Mouse (Mus musculus) embryonic facial prominence, embryonic 11.5 days (tissue): ENCODE data around the gene H2-T24. TPM values are rescaled to one million over a fixed set of nuclear protein-coding genes. Genes with fewer than 3 reads are reported as not detected.

Source experiments
- ATAC-seq: fragments of 200-750 bp; cut with Nextera tagmentation; replicated peaks from 2 replicates; pipeline ENCODE4 v1.8.0; 2017; ENCODE audit warnings: low read depth; ENCODE audit not compliant: insufficient number of reproducible peaks, low FRiP score, low TSS enrichment
- DNase-seq: peaks from one replicate; pipeline ENCODE4 v3.0.0-alpha.2; 2015; ENCODE audit warnings: low spot score
- H3K27ac ChIP-seq: fragments of 300-500 bp; sonication (generic); replicated peaks from 2 replicates; pipeline ENCODE4 v1.5.1; 2014; ENCODE audit warnings: mild to moderate bottlenecking, low read depth, low read length, control low read depth
- H3K27me3 ChIP-seq: fragments of 300-500 bp; sonication (generic); 2 replicates; pipeline ENCODE4 v1.6.1; 2014; ENCODE audit warnings: mild to moderate bottlenecking, low read length, moderate library complexity, mixed read lengths; ENCODE audit not compliant: control insufficient read depth, insufficient read depth
- H3K36me3 ChIP-seq: fragments of 300-500 bp; sonication (generic); replicated peaks from 2 replicates; pipeline ENCODE4 v1.6.1; 2014; ENCODE audit warnings: low read depth, mild to moderate bottlenecking, low read length, moderate library complexity, mixed read lengths; ENCODE audit not compliant: control insufficient read depth, insufficient read depth
- H3K4me1 ChIP-seq: fragments of 300-500 bp; sonication (generic); 2 replicates; pipeline ENCODE4 v1.6.1; 2014; ENCODE audit warnings: low read length, mixed read lengths; ENCODE audit not compliant: control insufficient read depth, insufficient read depth
- H3K4me2 ChIP-seq: fragments of 300-500 bp; sonication (generic); 2 replicates; pipeline ENCODE4 v1.6.1; 2014; ENCODE audit warnings: low read depth, mild to moderate bottlenecking, control low read depth, low read length, moderate library complexity
- H3K4me3 ChIP-seq: fragments of 300-500 bp; sonication (generic); 2 replicates; pipeline ENCODE4 v1.5.1; 2014; ENCODE audit warnings: low read depth, low read length, control low read depth
- H3K9ac ChIP-seq: fragments of 300-500 bp; sonication (generic); replicated peaks from 2 replicates; pipeline ENCODE4 v1.6.1; 2014; ENCODE audit warnings: mild to moderate bottlenecking, control low read depth, low read length
- H3K9me3 ChIP-seq: fragments of 300-500 bp; sonication (generic); replicated peaks from 2 replicates; pipeline ENCODE4 v1.6.1; 2016; ENCODE audit warnings: mild to moderate bottlenecking, low read length, inconsistent platforms, mixed read lengths; ENCODE audit not compliant: control insufficient read depth
- WGBS: fragments of 180-500 bp; shearing (Covaris S2); extraction: QIAGEN DNeasy Blood & Tissue Kit; methylation state at CpG from one replicate; pipeline ENCODE4 v1.1.7; 2014; 5-methylcytosine and 5-hydroxymethylcytosine counted together
- polyA plus RNA-seq: library from polyadenylated mRNA; unstranded; fragments of >200 nt; fragmentation: Nextera tagmentation; extraction: Ambion mirVana; gene quantifications from 2 replicates; pipeline ENCODE4 v1.2.1, GENCODE M21; 2014

Gene H2-T24
- polyA plus RNA-seq, 1 experiment from 2014 or later, result 2.2 TPM

DNA sequence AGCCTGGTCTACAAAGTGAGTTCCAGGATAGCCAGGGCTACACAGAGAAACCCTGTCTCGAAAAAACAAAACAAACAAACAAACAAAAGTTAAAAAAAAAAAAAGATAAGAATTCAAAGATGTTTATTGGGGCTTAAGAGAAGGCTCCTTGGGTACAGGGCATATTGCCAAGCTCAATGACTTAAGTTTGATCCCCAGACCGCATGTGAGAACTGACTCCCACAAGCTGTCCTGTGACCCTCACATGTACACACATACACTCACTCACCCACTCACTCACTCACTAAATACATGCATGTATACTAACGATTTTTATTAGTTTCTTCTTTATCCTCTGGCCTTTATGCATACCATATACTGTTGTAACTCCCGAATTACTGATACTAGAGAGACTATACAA, 20.0 kb downstream of the H2-T24 start:
- ATAC-seq, result no peak
- Histone ChIP-seq H3K4me3 (no peak overlapping the region), H3K27me3 (no peaks in the 10 kb centered on the region), H3K27ac (no peak overlapping the region), H3K4me2 (no peak overlapping the region), H3K9ac (no peak overlapping the region), H3K9me3 (no peaks in the 10 kb centered on the region), H3K4me1 (no peaks in the 10 kb centered on the region; the same call in 1 of the 2 replicates), H3K36me3 (no peaks in the 10 kb centered on the region)
- DNase-seq, result no peak
- WGBS, result 88% methylated on average over 4 of the region's 4 CpGs

DNA sequence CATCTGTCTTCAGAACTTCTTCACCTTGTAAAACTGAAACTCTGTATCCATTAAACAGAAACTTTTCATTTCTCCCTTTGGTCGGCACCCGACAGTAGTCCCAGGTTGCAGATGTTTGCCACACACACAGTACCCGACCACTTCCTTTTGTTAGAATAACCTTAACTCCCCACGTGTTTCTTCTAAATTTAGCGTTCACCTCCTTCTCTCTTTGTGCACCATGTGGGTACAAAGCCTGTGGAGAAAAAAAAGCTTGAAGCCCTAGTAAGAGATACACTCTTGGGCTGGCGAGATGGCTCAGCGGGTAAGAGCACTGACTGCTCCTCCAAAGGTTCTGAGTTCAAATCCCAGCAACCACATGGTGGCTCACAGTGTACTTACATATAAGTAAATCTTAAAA, 21.0 kb downstream of the H2-T24 start:
- Histone ChIP-seq H3K4me2 (no peak overlapping the region), H3K4me1 (no peaks in the 10 kb centered on the region; the same call in 1 of the 2 replicates), H3K4me3 (no peak overlapping the region), H3K9me3 (no peaks in the 10 kb centered on the region), H3K27ac (no peak overlapping the region), H3K36me3 (no peaks in the 10 kb centered on the region), H3K9ac (no peak overlapping the region), H3K27me3 (no peaks in the 10 kb centered on the region)
- ATAC-seq (no peak), DNase-seq (no peak)
- WGBS, result 90% methylated on average over 7 of the region's 7 CpGs

DNA sequence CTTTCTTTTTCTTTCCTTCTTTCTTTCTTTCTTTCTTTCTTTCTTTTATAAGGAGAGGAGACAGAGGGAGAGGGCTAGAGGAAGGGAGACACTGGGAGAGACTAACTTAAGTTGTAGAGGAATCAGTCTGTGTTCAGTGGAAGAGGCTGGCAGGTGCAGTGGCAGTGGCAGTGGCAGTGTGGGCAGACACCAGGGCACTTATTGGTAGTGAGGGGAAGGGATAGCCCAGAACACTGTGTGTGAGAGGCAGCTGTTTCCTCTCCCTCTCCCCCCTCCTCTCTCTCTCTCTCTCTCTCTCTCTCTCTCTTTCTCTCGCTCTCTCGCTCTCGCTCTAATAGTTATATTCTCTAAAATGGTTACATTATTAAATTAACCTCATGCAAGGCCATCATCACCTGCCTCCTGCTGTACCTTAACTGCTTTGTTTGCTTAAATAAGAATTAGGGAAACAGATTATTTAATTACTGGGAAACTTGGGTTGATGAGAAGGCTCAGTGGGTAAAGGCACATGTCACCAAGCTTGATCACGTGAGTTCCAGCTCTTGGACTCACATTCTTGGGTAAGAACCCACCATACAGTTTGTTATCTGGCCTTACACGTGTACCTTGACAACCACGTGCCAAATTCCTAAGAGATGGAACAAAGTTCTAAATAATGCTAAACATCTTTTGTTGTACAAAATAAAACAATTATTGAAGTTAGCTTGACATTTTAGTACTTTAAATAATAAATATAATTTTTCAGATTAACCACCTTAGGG, 21.6 kb downstream of the H2-T24 start:
- H3K27me3 ChIP-seq, result no peaks in the 10 kb centered on the region

DNA sequence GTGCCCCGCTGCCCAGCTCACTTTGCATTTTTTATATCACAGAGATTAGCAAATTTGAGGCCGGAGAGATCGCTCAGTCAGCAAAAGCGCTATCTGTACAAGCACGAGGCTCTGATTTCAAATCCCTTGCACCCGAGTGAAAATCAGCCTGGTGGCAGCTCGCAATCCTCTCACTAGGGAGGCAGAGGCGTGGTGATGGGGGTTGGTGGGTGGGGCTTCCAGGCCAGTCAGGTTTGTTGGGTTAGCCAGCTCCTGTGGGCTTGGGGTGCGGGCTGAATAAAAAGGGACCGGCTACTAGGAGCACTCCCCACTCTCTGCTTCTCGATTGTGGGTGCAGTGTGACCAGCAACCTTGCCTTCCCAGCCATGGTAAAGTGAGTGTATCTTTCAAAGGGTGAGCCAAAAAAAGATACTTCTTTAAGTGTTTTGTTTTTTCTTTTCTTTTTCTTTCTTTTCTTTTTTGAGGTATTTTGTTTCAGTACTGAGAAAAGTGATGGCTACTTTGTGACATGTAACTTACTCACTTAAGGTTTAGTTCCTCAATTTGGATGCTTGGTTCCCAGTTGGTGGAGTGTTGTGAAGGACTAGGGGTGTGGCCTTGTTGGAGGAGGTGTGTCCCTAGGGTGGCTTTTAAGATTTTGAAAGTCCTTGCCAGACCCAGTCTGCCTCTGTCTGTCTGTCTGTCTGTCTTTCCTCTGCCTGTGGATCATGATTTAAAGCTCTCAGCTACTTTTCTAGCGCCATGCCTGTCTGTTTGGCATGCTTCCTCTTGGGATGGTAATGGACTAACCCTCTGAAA, 22.4 kb downstream of the H2-T24 start:
- Histone ChIP-seq H3K4me2 (no peak overlapping the region), H3K27ac (no peak overlapping the region), H3K27me3 (no peaks in the 10 kb centered on the region), H3K36me3 (no peaks in the 10 kb centered on the region), H3K4me1 (no peaks in the 10 kb centered on the region; the same call in 1 of the 2 replicates), H3K9ac (no peak overlapping the region), H3K4me3 (no peak overlapping the region), H3K9me3 (no peaks in the 10 kb centered on the region)
- ATAC-seq, result no peak
- 67% methylated on average over 12 of the region's 12 CpGs for WGBS
- DNase-seq, result no peak

More for the DNA sequence above, 21.6 kb downstream of the H2-T24 start:
- no peak for DNase-seq
- H3K9me3 ChIP-seq, result no peaks in the 10 kb centered on the region
- H3K4me2 ChIP-seq, result no peak overlapping the region
- 90% methylated on average over 6 of the region's 6 CpGs for WGBS
- H3K27ac ChIP-seq, result no peak overlapping the region
- no peaks in the 10 kb centered on the region; the same call in 1 of the 2 replicates for H3K4me1 ChIP-seq
- no peaks in the 10 kb centered on the region for H3K36me3 ChIP-seq
- H3K4me3 ChIP-seq, result no peak overlapping the region
- no peak overlapping the region for H3K9ac ChIP-seq
- no peak for ATAC-seq

DNA sequence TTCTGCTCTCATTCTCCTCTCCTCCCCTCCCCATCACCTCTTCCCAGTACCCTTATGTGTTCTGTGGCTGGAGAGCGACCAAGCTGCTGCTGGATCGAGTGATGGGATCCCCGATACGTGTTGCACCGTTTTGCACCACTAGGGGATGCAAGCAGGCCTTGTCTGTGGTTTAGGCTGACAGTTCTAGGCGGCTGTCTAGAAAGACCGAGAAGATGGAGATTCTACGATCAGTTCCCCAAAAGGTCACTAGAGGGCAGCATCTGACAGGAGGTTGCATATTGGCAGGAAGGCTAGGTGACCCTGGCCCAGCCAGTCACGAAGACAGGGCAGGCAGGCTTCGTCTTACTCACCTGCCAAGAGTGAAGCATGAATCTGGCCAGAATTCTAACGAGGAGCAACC, 23.4 kb downstream of the H2-T24 start:
- Histone ChIP-seq H3K4me3 (no peak overlapping the region), H3K27ac (no peak overlapping the region), H3K36me3 (no peaks in the 10 kb centered on the region), H3K4me1 (no peaks in the 10 kb centered on the region; the same call in 1 of the 2 replicates), H3K9me3 (no peaks in the 10 kb centered on the region), H3K9ac (no peak overlapping the region), H3K4me2 (no peak overlapping the region), H3K27me3 (no peaks in the 10 kb centered on the region)
- peak; percentile 98 for DNase-seq
- 5% methylated on average over 11 of the region's 11 CpGs for WGBS
- peak; percentile 68 for ATAC-seq

DNA sequence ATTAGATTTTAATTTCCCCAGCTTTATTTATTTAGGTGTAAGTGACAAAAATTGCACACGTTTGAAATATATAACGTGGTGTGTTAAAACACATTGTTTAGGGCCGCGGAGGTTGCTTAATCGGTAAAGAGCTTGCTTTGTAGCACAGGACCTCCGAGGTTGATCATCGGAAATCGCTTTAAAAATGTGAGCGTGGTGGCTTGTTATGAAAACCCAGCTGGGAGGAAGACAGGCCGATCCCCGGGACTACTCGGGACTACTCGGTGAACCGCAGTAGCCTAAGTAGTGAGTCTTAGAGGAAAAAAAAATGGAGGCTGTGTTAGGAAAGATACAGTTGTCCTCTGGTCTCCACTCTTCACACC, 25.5 kb downstream of the H2-T24 start:
- H3K36me3 ChIP-seq, result no peaks in the 10 kb centered on the region
- H3K27ac ChIP-seq, result no peak overlapping the region
- no peaks in the 10 kb centered on the region; the same call in 1 of the 2 replicates for H3K4me1 ChIP-seq
- peak overlapping the region; percentile 50 for H3K9ac ChIP-seq
- H3K27me3 ChIP-seq, result no peaks in the 10 kb centered on the region
- WGBS, result 5% methylated on average over 14 of the region's 14 CpGs
- ATAC-seq (no peak), DNase-seq (peak; percentile 14)
- H3K9me3 ChIP-seq, result no peaks in the 10 kb centered on the region
- peak overlapping the region; percentile 43 for H3K4me3 ChIP-seq
- H3K4me2 ChIP-seq, result peak overlapping the region; percentile 76

DNA sequence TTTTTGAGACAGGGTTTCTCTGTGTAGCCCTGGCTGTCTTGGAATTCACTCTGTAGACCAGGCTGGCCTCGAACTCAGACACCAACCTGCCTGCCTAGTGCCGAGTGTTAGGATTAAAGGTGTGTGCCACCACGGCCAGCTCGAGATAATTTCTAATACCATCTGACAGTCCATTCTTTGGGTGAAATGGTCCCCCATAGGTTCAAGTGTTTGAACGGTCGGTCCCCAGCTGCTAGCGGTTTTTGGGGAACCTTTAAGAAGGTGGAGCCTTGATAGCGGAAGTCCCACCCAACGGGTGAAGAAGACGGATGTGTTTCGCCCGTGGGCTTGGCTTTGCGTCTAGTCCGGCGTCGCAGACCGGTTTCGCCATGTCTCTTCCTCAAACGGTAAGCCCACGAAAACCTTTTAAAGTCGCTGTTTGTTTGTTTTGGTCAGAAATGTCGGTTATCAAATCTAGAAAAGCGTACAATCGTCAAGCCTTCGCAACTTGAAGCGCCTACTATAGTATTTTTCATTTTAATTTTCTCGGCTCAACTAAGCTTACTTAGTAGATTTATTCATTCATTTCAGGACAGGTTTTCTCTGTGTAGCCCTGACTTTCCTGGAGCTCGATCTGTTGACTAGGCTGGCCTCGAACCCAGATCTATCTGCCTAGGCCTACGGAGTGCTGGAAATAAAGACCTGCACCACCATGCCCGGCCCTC, 26.0 kb downstream of the H2-T24 start:
- peak overlapping the region; percentile 76 for H3K4me2 ChIP-seq
- peak overlapping the region; percentile 50 for H3K9ac ChIP-seq
- H3K27ac ChIP-seq, result no peak overlapping the region
- no peaks in the 10 kb centered on the region; the same call in 1 of the 2 replicates for H3K4me1 ChIP-seq
- H3K27me3 ChIP-seq, result no peaks in the 10 kb centered on the region
- H3K4me3 ChIP-seq, result peak overlapping the region; percentile 43
- ATAC-seq (peak; percentile 63), DNase-seq (peak; percentile 89)
- H3K36me3 ChIP-seq, result no peaks in the 10 kb centered on the region
- no peaks in the 10 kb centered on the region for H3K9me3 ChIP-seq
- WGBS, result 3% methylated on average over 31 of the region's 31 CpGs
